Mouse (Mus musculus) megakaryocyte, embryonic 14.5 days (primary cell): ENCODE measurements around the gene Olfr723. TPM values are rescaled to one million over a fixed set of nuclear protein-coding genes. Genes with fewer than 3 reads are reported as not detected.
"Not testable (repeated sequence)": the region's sequence is repeated elsewhere in the genome, so short reads cannot be mapped to it uniquely, and the experiment has no call there.

Experiments
- H3K27me3 ChIP-seq: replicated peaks from 2 replicates; pipeline ENCODE3; 2012; ENCODE audit warnings: inconsistent platforms
- H3K36me3 ChIP-seq: replicated peaks from 2 replicates; pipeline ENCODE3; 2012; ENCODE audit warnings: low read length, inconsistent platforms, mixed read lengths
- H3K4me1 ChIP-seq: 2 replicates; pipeline ENCODE4 v1.6.1; 2012; ENCODE audit warnings: inconsistent platforms
- H3K4me3 ChIP-seq: replicated peaks from 2 replicates; pipeline ENCODE3; 2012; ENCODE audit warnings: moderate library complexity, mild to moderate bottlenecking, inconsistent platforms
- H3K9me3 ChIP-seq: 2 replicates; pipeline ENCODE4 v1.6.1; 2012; ENCODE audit warnings: inconsistent platforms
- FLI1 ChIP-seq: IDR thresholded peaks from 2 replicates; pipeline ENCODE4 v1.6.1; 2012; ENCODE audit warnings: low read length, inconsistent platforms, mixed read lengths
- GATA1 ChIP-seq: IDR thresholded peaks from 3 replicates; pipeline ENCODE4 v1.6.1; 2012; ENCODE audit warnings: mixed read lengths, low read length, inconsistent platforms, borderline replicate concordance
- polyA plus RNA-seq: library from polyadenylated mRNA; stranded (reverse); fragments of >175 nt; gene quantifications from 2 replicates; pipeline ENCODE4 v1.2.3, GENCODE M21; 2012; ENCODE audit warnings: low replicate concordance; ENCODE audit not compliant: insufficient read depth

Olfr723 gene
- not detected in 2 replicates for polyA plus RNA-seq

DNA sequence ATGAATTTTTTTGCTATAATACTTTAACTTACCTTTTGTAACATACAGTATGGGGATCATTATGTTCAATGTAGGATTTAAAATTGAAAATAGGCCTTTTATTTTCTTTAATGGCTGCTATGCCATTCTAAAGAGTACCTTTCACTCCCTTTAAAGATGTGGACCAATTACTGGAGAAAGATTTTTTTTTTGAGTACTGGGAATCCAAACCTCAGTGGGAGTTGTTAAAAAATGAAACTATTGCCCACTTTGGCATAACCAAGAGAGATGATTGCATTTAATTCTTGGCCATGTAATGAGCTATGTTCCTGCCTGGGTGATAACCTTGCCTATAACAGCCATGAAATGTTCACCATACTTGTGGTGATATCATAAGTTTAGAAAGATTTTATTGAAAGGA is at the start of gene Olfr723:
Gene Olfr723, minus strand, starts transcription at position 101 of the 400 bp plus-strand sequence.
- not testable (repeated sequence) for H3K36me3 ChIP-seq, H3K4me1 ChIP-seq, H3K4me3 ChIP-seq, H3K9me3 ChIP-seq, H3K27me3 ChIP-seq

- H3K27me3 ChIP-seq, H3K36me3 ChIP-seq, H3K9me3 ChIP-seq, H3K4me3 ChIP-seq, H3K4me1 ChIP-seq: not testable (repeated sequence)
Measured at GRCm38 (mm10) chr14:49963174-49963573, 31.6 kb upstream of the Olfr723 start, which contains the start of gene Olfr724. Gene Olfr724 (minus strand): TSS chr14:49963274.

DNA sequence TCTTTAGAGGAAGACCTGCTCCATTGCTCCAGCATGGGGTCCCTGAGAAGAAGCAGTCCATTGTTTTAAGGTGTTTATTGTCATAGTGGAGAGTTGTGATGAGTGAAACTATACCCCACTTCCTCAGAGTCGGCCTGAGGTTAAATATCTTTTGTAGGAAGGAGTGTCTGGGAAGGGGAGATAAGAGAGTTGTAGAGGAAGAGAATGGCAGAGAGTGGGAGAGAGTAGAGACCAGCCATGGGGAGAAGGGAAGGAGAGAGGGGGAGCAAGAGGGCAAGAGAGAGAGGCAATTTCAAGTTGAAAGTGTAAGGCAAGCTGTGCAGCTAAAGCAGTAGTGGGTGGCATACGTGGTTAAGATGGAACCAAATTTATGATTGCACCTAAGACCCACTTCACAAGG is 24.3 kb upstream of the Olfr723 start:
- Histone ChIP-seq H3K36me3 (no peaks in the 10 kb centered on the region), H3K4me3 (no peak overlapping the region), H3K9me3 (no peaks in the 10 kb centered on the region), H3K27me3 (no peaks in the 10 kb centered on the region), H3K4me1 (peaks cover 9% of the 10 kb centered on the region)
- TF ChIP-seq GATA1 (no peak), FLI1 (no peak)

GRCm38 (mm10) chr14:49901899-49902298 is 29.7 kb downstream of the Olfr723 start, which contains the start of gene Olfr722:
Gene Olfr722 (minus strand): TSS chr14:49901999.
- Histone ChIP-seq H3K4me3 (no peak within 1 kb of the TSS), H3K27me3 (no peaks in the 10 kb centered on the region), H3K9me3 (no peaks in the 10 kb centered on the region), H3K4me1 (no peaks in the 10 kb centered on the region), H3K36me3 (no peaks in the 10 kb centered on the region)
- no peak for TF ChIP-seq GATA1
- no peak for TF ChIP-seq FLI1

Other genes starting within 250 kb of the Olfr723 start
- gene Armh4, start 148.4 kb downstream of the Olfr723 start, polyA plus RNA-seq = not detected in 2 replicates
- not detected in 2 replicates for gene Olfr722, start 29.8 kb downstream of the Olfr723 start, polyA plus RNA-seq
- not detected in 2 replicates for gene Olfr724, start 31.5 kb upstream of the Olfr723 start, polyA plus RNA-seq
- gene Olfr725, start 108.6 kb upstream of the Olfr723 start, polyA plus RNA-seq = not detected in 2 replicates
- gene Olfr726, start 159.2 kb upstream of the Olfr723 start, polyA plus RNA-seq = not detected in 2 replicates
- gene Olfr727, start 191.4 kb upstream of the Olfr723 start, polyA plus RNA-seq = not detected in 2 replicates
- not detected in 2 replicates for gene Olfr728, start 210.9 kb upstream of the Olfr723 start, polyA plus RNA-seq
- gene Olfr729, start 221.1 kb upstream of the Olfr723 start, polyA plus RNA-seq = not detected in 2 replicates